Mouse (Mus musculus): ENCODE data around the gene Cog8.

- TF ChIP-seq POLR2A (IDR thresholded peaks at IDR 0.05; ENCODE audit: borderline replicate concordance, insufficient read depth, low read length) (no peak), CTCF (IDR thresholded peaks at IDR 0.05; ENCODE audit: borderline replicate concordance, insufficient read depth, low read depth, low read length) (no peak)
Measured at GRCm38 (mm10) chr8:107056973-107057369, 482 bp upstream of the Cog8 start.
